Mouse (Mus musculus) kidney, postnatal 4 days (tissue): ENCODE measurements around the gene Scgb2b18.
"Not testable (repeated sequence)": the region's sequence is repeated elsewhere in the genome, so short reads cannot be mapped to it uniquely, and the experiment has no call there.

Source experiments
- DNase-seq, 2 experiments: peaks; one replicate each; pipeline ENCODE4 v3.0.0; 2021; ENCODE audit warnings: mixed read lengths in 2 of 2

The Scgb2b18 gene

GRCm38 (mm10) chr7:33173764-33174163, at the start of gene Scgb2b18:
Scgb2b18 (minus strand) TSS chr7:33173864.
- DNase-seq = not testable (repeated sequence)

DNA sequence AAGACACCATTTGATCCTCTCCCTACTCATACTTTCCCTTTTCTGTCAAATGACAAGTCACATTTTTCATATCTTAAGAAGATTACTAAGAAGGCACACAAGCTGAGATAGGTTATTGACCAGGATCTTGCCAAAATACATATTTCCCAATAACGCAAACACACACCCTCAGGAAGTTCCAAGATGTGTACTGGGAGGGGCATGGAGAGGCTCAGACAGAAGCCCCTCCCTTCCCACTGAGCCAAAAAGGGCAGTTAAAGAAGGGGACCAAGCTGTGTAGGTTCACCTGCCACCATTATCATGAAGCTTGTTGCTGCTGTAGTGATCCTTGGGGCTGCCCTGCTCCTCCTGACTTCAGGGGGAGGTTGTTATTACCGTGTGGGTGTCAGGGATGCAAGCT, 11.6 kb upstream of the Scgb2b18 start, which contains the start of gene Scgb1b18:
Scgb1b18 (plus strand) TSS at position 301 of the 400 bp plus-strand sequence.
- not testable (repeated sequence) for DNase-seq
